Mouse (Mus musculus): Measurements from ENCODE around the gene Tmem9.

The Tmem9 gene

GRCm38 (mm10) chr1:136032961-136033360, 25.0 kb downstream of the Tmem9 start:
- DNase-seq = no peak

DNA sequence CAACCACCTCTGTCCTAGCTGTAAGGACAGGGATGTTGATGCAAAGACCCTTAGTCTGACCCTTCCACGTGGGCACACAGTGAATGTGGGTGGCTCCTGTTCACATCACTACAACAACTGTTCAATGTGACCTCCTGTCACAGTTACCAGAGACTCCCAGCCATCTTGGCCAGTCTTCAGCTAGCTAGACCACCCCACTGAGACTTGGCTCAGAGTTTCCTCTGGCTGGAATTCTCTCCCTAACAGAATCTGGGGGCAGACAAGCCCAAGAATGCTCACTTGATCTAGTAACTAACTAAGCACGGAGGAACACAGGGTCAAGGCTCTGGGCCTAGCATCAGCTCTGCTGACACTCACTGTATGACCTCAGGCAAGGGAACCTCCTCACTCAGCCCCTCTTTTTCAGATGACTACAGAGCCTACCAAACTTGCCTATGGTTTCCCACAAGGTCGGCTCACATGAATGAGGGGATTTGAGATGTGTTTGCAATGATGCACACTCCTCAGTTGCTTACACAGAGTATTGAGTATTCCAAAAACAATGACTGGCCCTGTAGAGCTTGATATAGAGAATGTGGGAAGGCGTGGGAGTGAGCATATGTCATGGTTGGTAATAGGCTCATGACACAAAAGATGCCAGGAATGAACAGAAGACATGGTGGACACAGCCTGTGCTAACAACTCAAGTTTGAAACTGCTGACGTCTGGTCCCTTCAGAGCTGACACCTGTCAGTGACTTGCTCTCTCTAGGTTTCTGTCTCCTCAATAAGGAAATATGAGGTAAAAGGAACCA, 31.0 kb downstream of the Tmem9 start:
- DNase-seq = no peak

- no peak for DNase-seq
These were observed 32.5 kb downstream of the Tmem9 start for GRCm38 (mm10) chr1:136040452-136040851.

GRCm38 (mm10) chr1:136040874-136041273, 32.9 kb downstream of the Tmem9 start:
- no peak for DNase-seq

- DNase-seq = peak; percentile 81
These were observed 37.8 kb downstream of the Tmem9 start for GRCm38 (mm10) chr1:136045774-136046173.

GRCm38 (mm10) chr1:136047432-136047831, 39.5 kb downstream of the Tmem9 start:
- DNase-seq = no peak

DNA sequence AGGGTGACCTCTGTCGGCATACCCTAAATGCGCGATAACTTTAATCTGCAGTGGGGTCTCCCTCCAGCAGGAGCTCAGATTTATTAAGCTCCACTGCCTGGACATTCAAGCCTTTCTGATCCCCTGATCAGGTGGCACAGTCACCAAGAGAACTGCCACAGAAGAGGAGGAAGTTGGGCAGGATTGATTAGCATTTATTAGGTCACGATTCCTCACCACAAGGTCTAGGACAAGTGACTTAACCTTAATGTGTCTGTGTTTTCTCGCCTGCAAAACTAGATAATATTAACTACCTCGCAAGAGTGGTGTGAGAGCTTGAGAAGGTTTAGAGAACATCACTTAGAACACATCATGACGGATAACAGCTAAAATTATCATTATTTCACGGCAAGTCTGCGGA, 39.9 kb downstream of the Tmem9 start:
- DNase-seq = no peak

DNA sequence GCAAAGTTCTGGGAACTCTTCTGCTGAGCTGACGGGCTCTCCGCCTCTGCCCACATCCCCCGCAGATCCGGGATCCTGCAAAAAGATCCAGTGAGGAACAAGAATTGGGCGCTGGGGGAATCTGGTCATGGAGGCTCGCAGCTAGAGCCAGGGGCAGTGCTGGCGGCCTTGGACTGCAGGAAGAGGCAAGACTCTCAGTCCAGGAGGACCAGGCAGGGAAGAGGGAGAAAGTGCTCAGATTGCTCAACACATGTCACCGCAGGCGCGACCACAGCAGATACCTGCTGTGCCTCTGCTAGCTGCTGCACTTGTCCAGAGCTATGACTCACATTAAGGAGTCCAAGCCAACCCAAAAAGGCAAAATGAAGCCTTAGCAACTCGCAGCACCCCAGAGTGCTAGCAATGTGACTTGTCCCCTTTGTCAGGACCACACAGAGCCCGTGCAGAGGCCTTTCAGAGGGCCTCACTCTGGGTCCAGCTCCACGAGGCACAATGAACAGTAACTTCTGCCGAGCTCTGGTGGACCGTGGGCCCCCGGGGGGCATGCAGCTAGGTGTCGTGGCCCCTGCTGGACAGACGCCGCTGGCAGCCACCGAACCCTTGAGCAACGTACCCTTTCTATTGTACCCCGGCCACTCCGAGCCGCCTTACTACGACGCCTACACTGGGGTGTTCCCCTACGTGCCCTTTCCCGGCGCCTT, 42.5 kb downstream of the Tmem9 start, which contains the start of gene Ascl5:
Gene Ascl5, plus strand, starts transcription at position 493 of the 701 bp plus-strand sequence.
- no peak for DNase-seq

DNA sequence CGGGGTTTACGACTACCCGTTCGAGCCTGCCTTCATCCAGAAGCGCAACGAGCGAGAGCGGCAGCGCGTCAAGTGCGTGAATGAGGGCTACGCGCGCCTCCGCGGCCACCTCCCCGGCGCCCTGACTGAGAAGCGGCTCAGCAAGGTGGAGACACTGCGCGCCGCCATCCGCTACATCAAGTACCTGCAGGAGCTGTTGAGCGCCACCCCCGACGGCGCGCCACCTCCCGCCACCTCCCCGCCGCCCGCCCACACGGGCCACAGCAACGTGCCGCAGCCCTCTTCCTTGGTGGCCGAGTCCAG, 43.0 kb downstream of the Tmem9 start:
- peak; percentile 58 for DNase-seq

DNA sequence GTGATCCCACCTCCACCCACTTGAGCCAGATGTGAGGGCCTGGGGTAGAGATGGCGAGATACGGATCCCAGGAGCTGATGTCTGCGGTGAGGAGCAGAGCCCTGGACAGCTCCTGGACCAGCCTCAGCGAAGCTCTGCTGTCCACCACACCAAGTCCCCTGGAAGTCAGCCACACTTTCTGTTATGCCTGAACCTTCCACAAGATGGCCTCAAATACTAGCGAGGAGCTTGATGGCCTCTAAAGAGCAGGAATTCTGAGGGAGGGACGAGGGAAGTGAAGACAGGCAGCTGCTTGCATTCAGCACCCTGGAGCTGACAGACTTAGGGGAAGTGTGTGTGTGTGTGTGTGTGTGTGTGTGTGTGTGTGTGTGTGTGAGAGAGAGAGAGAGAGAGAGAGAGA, 43.5 kb downstream of the Tmem9 start:
- peak; percentile 67 for DNase-seq

DNA sequence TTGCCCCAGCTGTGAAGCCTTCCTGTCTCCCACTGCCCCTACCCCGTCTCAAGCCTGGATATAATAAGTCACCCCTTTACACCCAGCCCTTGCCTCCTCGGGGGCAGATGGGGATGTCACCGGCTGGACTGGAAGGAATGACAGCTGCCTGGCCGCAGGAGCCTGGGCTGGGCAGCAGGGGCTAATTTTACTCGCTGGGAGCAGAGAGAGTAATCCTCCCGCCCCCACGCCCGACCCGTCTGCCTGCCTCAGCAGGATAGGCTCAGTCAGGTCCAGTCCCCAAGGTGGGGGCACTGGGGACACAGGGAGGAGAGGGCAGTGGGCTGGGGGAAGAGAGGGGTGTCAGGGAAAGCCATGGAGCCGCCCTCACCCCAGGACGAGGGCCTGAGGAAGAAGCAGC, 44.6 kb downstream of the Tmem9 start, which contains the start of gene Cacna1s:
Gene Cacna1s, plus strand, starts transcription at position 204 of the 400 bp plus-strand sequence.
- DNase-seq = no peak

GRCm38 (mm10) chr1:136055771-136056170, 47.8 kb downstream of the Tmem9 start:
- peak; percentile 46 for DNase-seq

DNA sequence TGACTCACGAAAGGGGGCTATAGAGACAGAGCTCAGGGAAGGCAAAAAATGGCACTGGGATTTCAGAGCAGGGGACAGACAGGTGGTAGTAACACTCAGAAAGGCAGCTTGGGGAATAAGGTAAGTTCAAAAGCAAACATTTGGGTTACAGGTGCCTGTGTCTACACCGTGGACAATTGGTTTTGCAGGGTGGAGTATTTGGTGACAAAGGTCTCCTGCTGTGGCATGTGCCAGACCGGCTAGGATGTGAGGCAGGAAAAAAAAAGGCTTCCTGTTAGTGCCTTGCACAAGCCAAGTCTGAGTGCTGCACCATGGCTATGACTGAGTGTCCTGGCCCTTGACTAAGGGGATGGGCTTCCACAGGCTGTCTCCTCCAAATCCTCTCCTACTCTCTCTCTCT, 50.6 kb downstream of the Tmem9 start:
- no peak for DNase-seq

- peak; percentile 89 for DNase-seq
These were observed 53.3 kb downstream of the Tmem9 start for GRCm38 (mm10) chr1:136061041-136061789.

- no peak for DNase-seq
These were observed 53.8 kb downstream of the Tmem9 start for GRCm38 (mm10) chr1:136061790-136062141.

DNA sequence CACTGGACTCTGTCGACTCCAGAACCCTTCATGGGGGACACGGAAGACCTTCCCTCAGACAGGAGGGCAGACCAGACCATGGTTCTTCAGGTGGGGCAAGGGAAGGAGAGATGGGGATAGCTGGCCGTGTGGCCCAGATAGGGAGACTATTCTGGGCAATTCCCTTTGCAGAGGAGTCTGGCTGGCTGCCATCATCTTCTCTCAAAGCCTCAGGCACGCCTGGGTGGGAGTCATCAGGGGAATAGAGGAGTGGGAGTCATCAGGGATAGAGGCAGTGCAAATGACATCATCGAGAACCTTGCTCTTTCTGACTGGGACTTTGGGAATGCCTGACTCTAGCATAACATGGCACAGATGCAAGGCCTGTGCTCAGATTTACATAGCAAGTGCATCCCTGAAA, 56.0 kb downstream of the Tmem9 start:
- no peak for DNase-seq

- DNase-seq = no peak
These were observed 58.7 kb downstream of the Tmem9 start for GRCm38 (mm10) chr1:136066621-136067020.

- no peak for DNase-seq
These were observed 59.6 kb downstream of the Tmem9 start for GRCm38 (mm10) chr1:136067579-136067978.

DNA sequence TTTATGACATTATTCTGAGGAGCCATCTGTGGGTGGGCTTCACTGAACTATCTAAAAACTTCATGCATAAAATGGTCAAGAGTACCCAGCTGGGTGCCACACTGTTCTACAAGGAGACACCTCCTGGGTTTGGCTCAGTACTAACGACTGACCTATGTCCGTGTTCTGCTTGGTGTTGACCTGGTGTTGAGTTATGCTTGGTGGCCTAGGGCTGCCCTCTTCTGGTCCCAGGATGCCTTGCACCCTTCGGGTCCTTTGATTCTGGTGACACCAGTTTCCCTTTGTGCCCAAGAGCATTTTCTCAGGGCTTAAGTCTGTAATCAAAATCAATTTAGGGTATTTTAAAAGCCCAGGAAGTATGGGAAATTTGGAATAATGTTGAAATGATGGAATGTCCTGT, 68.1 kb downstream of the Tmem9 start:
- DNase-seq = peak; percentile 41

GRCm38 (mm10) chr1:136077656-136078055, 69.7 kb downstream of the Tmem9 start:
- DNase-seq = no peak

DNA sequence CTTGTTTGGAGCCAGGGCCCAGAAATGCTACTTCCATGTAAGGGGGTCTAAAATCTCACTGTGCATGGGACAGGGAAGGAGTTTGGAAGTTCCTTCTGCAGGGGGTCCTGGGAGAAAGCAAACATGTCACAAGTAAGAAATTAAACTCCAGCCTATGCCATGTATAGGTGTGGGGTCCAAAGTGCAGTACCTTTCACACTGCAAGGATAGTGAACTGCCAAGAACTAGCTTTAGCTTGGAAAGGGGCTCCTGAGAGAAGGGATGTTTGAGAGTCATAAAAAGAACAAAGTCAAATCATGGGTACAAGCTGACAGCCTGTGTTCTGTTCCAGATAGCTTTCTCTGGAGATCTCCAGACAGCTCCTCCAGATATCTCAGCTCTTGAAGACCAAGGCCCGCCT, 73.2 kb downstream of the Tmem9 start:
- no peak for DNase-seq

All from right cerebral cortex, postnatal 4 days (tissue).